Mouse (Mus musculus) R1 (cell line): Measurements from ENCODE around the gene Fads2.
A peak's percentile ranks its signal among the peaks of the same experiment; 100 is the strongest.

ENCODE experiments used
- DNase-seq: peaks from one replicate; pipeline ENCODE4 v3.0.0-alpha.2; 2018; ENCODE audit warnings: low read depth, low spot score

Gene Fads2

GRCm38 (mm10) chr19:10102054-10102700, 631 bp upstream of the Fads2 start:
- no peak for DNase-seq

- DNase-seq: peak; percentile 78
These were observed 895 bp downstream of the Fads2 start for GRCm38 (mm10) chr19:10100631-10101071.

DNA sequence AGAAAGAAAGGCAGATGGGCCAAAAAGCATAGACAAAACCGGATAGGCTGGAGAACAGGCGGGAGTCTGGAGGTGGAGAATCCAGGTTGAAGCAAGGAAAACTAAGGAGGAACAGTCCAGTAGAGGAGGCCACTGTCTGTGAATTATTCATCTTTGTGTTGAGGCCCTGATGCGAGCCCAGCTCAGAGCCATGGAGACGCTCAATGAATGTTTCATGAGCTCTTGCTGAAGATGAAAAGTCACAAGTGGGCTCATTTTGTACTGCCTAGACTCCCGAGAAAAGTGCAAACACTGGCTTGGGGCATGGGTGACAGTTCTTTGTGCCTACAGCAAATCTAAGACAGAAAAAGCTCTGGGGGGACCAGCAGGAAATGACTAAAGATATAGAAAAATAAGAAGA, 3.7 kb downstream of the Fads2 start:
- no peak for DNase-seq

DNA sequence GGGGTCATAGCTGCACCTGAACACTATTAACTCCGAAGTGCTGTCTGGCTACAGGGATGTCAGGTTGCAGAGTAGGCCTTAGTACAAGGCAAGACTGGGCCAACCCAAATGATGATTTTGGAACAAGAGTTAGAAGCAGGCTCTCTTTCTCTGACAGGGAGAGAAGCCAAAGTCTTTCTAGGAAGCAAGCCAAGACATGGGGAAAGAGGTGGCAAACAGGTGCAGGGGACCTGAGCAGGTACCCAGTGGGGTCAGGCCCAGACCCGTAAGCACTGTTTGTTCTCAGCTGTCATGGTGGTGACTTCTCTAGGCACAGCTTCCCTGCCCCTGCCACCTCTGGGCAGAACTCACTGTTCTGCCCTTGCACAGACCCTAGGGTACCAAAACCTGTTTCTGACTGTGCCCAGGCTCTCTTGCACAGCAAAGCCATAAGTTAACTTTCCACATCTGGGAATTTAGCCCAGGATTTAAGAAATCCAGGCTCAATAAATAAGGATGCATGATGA, 5.1 kb downstream of the Fads2 start:
- DNase-seq: no peak

GRCm38 (mm10) chr19:10094695-10095094, 6.9 kb downstream of the Fads2 start:
- no peak for DNase-seq

DNA sequence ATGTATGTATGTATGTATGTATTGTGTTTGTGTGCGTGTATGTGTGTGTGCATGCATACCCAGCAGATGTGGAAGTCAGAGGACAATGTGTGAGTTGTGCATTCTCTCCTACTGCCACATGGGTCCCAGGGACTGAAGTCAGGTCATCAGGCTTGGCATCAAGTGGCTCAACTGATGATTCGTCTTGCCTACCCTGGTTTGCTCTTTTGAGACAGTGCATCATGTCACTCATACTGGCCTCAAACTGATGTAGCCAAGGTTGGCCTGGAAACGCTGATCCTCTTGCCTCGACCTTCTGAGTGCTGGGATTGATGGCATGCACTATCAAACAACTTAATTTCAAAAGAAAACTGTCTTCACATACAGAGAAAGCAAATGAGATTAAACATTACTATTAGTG, 7.7 kb downstream of the Fads2 start:
- DNase-seq: no peak

DNA sequence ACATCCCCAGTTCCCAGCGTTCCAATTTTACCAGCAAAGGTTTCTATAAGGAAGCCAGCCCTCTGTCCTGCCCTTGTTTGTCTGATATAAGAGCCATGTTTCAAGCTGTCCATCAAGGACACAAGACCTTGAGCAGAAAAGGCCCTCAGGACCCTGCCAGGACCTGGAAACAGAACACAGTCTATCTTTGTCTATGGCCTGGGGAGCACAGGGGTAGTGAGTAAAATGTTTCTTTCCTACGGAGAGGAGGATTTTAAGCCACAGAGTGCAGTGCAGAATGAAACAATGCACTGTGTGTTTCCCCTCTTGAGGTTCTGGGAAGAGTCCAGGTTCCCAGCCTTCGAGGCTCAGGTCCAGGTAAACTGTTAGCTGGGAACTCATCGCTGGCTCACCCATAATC, 14.6 kb downstream of the Fads2 start:
- no peak for DNase-seq

GRCm38 (mm10) chr19:10085454-10085853, 16.1 kb downstream of the Fads2 start:
- no peak for DNase-seq

GRCm38 (mm10) chr19:10082105-10082504, 19.4 kb downstream of the Fads2 start:
- no peak for DNase-seq

DNA sequence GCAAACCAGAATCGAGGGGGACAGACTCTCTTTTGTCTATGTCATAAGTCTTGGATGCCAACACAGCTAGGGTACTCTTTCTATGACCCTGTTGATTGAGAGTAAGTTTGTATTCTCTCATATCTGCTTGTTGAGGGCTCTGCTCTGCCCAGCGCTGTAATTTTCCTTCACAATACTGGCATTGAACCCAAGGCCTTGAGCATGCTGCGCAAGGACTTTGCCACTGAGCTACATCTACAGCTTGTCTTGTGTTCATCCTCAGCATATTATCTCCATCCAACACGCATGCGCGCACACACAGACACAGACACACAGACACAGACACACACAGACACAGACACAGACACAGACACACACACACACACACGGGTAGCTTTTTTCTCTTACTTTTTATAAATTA, 21.2 kb downstream of the Fads2 start:
- no peak for DNase-seq

GRCm38 (mm10) chr19:10078392-10078791, 23.2 kb downstream of the Fads2 start:
- DNase-seq: no peak

GRCm38 (mm10) chr19:10073145-10073544, 28.4 kb downstream of the Fads2 start:
- no peak for DNase-seq

GRCm38 (mm10) chr19:10071892-10072291, 29.7 kb downstream of the Fads2 start:
- peak; percentile 64 for DNase-seq

- DNase-seq: peak; percentile 28
These were observed 30.4 kb downstream of the Fads2 start for GRCm38 (mm10) chr19:10071166-10071565.

DNA sequence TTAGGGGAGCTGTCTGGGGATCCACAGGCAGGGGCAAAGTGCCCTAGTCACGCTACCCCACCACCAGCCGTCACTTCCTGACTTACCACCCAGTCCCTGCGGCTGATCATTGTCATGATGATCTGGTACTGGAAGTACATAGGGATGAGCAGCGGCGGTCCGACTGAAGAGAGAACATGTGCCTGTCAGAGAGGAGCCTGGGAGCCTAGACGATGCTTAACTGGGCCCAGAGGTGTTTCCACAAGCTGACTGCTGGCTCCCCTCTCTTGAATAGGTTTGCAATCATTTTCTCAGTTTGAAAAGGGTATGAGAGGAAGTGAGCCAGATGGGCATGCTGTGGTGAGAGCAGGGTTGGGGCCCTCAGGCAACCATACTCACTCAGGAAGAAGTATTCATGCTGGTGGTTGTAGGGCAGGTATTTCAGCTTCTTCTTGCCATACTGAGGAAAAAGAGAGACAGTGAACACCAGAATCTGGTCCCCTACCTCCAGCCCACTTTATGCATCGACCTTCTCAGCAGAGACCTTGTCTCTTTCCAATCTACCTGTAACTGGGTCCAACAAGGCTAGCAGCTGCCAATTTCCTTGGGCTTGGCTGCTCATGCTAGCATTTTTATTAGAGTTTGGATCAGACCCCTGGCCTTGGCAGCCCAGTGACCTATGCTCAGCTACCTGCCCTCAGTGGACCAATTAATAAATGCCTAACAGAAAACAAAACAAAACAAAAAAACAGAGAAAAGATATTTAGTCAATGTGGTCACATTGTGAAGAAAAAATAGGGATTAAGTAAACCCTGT, 31.2 kb downstream of the Fads2 start:
- peak; percentile 13 for DNase-seq

- no peak for DNase-seq
These were observed 33.8 kb downstream of the Fads2 start for GRCm38 (mm10) chr19:10067701-10068100.

GRCm38 (mm10) chr19:10066502-10066901, 35.0 kb downstream of the Fads2 start:
- DNase-seq: no peak

GRCm38 (mm10) chr19:10066189-10066500, 35.4 kb downstream of the Fads2 start:
- DNase-seq: no peak

DNA sequence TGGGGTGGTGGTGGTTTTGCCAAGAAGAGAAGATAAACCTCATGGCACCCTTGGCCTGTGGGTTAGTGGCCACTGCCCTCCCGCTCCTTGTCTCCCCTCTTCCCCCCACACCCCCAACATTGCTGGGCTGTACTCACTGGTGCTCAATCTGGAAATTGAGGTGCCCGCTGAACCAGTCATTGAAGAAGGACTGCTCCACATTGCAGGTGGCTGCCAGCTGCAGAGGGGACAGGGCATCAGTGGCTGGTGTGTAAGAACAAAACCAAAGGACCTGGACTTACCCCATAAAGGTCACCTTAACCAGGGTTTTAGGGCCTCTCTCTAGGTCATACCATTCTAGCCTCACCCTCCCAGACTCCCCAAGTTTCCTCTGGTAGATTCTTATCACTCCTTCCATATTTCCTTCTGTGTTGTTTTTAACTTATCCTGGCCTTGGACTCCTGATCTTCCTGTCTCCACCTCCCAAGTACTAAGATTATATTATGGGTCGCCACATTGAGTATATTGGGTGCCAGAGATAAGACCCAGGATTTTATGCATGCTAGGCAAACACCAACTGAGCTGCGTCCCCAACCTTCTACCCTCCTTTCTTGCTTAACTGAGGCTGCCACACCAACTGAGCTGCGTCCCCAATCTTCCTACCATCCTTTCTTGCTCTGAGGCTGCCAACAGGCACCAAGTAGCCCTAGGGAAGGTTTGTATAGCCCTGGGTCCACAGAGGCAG, 35.9 kb downstream of the Fads2 start:
- no peak for DNase-seq

DNA sequence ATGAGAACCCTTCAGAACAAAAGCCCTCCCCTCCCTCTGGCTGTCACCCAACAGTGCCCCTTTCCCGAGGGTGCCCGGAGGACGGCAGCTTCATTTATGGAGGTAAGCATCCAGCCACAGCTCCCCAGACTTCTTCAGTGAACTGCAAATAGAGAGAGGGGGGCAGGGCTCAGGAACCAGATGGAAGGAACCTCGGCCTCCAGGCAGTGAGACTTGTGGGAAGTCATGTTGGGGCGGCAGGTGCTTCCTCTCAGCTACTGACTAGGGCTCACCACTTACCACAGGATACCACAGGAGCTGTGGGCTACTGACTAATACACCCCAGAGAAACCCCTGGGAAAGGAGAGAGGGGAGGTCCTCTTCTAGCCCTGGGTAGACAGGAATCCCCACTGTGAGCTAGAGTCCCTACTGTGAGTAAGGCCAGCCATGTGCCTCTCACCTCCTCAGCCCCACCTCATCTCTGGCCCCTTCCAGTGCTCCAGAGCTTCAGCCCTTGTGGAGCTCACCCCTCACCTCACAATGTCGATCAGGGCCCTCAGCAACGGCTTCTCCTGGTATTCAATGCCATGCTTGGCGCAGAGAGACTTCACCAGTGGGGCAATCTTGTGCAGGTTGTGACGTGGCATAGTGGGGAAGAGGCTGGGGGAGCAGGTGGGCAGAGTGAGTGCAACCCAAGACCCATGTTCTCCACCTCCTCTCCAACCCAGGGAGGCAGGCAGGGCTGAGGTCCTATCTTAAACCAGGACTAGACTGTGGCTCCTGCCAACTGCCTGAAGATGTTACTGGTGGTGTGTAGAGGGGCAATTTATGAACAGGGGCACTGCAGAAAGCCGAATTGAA, 37.2 kb downstream of the Fads2 start:
- DNase-seq: no peak

DNA sequence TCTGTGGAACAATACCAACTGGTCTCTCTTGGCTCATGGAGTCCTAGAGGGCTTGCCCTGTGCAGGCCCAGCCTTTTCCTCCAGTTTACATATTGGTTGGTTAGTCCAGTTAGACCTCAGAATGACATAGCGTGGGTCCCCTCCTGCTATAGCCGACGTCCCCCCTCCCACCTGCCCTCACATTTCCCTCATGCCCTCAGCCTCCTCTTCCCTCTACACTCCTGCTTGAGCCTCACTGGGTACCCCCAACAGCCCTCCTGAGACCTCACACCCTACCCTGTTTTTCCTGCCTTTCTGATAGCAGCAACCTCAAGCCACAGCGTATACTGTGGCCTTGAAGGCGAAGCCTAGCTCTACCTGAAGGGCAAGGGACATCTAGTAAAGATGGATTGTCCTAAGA, 38.7 kb downstream of the Fads2 start:
- DNase-seq: no peak

- no peak for DNase-seq
These were observed 39.3 kb downstream of the Fads2 start for GRCm38 (mm10) chr19:10062292-10062691.
